Mouse (Mus musculus): Measurements from ENCODE around the gene Smpdl3a.

GRCm38 (mm10) chr10:57835982-57836381 is 41.8 kb downstream of the Smpdl3a start:
- TF ChIP-seq CTCF (IDR thresholded peaks at IDR 0.05; ENCODE audit: low read depth, low read length) = no peak
- no peak for TF ChIP-seq POLR2A (IDR thresholded peaks at IDR 0.05; ENCODE audit: extremely low read depth, insufficient read depth, low read length)

Measured in liver, adult 2 months (tissue).